26 mouse cellular contexts compared by ENCODE assay signal in genomic region chr13:81803713-81804112, GRCm38 (mm10).
"Had no signal": no experiment of that assay in that cellular context is flagged by ENCODE, and none has a peak within 500 bp of the region (broad histone marks: within the 10 kb centered on the region; RNA-seq: fewer than 3 reads in every experiment).

No protein-coding gene starts in this region.

- H3K4me2 ChIP-seq: heart, embryonic 12.5 days; hindbrain, embryonic 12.5 days; hindbrain, embryonic 14.5 days; intestine, embryonic 15.5 days; kidney, embryonic 15.5 days; limb, embryonic 13.5 days; limb, embryonic 15.5 days had no signal

- H3K9me3 ChIP-seq: heart, embryonic 10.5 days; heart, embryonic 12.5 days; hindbrain, embryonic 10.5 days; hindbrain, embryonic 12.5 days; intestine, embryonic 15.5 days; kidney, embryonic 15.5 days; limb, embryonic 13.5 days; limb, embryonic 15.5 days had no signal

- H3K4me1 ChIP-seq: hindbrain, embryonic 10.5 days; hindbrain, embryonic 12.5 days; intestine, embryonic 15.5 days; kidney, embryonic 15.5 days; limb, embryonic 13.5 days; limb, embryonic 15.5 days had no signal

- H3K9ac ChIP-seq: heart, embryonic 12.5 days; hindbrain, embryonic 12.5 days; hindbrain, embryonic 14.5 days; intestine, embryonic 15.5 days; kidney, embryonic 15.5 days; limb, embryonic 13.5 days; limb, embryonic 15.5 days had no signal

- H3K27me3 ChIP-seq: heart, embryonic 12.5 days; hindbrain, embryonic 12.5 days; intestine, embryonic 15.5 days; kidney, embryonic 15.5 days; limb, embryonic 13.5 days; limb, embryonic 15.5 days had no signal

- DNase-seq: gastrocnemius, adult 2 months; gastrocnemius, postnatal 10 days; gastrocnemius, postnatal 25 days; heart, adult 18-20 months; heart, postnatal 10 days; heart, postnatal 4 days; kidney, adult 18-20 months; kidney, adult 9 months; kidney, postnatal 14 days; kidney, postnatal 36 days; layer of hippocampus, adult 9-11 months; layer of hippocampus, postnatal 36 days; left cerebral cortex, postnatal 4 days had no signal

- ATAC-seq: hindbrain, embryonic 16.5 days; inflammation-experienced regulatory T-cells, adult 6 months; intestine, embryonic 15.5 days; intestine, postnatal 0 days had no signal

- H3K36me3 ChIP-seq: heart, embryonic 10.5 days; heart, embryonic 12.5 days; hindbrain, embryonic 12.5 days; limb, embryonic 15.5 days had no signal

- H3K4me3 ChIP-seq: gastrocnemius, adult 2 months; heart, embryonic 10.5 days; heart, embryonic 12.5 days; hindbrain, embryonic 10.5 days; hindbrain, embryonic 12.5 days; intestine, embryonic 15.5 days; kidney, embryonic 15.5 days; limb, embryonic 13.5 days; limb, embryonic 15.5 days had no signal

- H3K27ac ChIP-seq: gastrocnemius, adult 2 months; heart, embryonic 10.5 days; hindbrain, embryonic 10.5 days; hindbrain, embryonic 12.5 days; hindbrain, embryonic 14.5 days; intestine, embryonic 15.5 days; kidney, embryonic 15.5 days; kidney, postnatal 0 days; limb, embryonic 13.5 days; limb, embryonic 15.5 days had no signal
